Mouse (Mus musculus): ENCODE data around the gene Lactbl1. TPM values are rescaled to one million over a fixed set of nuclear protein-coding genes. Genes with fewer than 3 reads are reported as not detected.

The Lactbl1 gene
- total RNA-seq, 1 experiment from 2014 or later: not detected

GRCm38 (mm10) chr4:136667757-136668156 is 45.3 kb downstream of the Lactbl1 start:
- ATAC-seq (replicated peaks; ENCODE audit: insufficient number of reproducible peaks, low FRiP score, low TSS enrichment, poor library complexity, severe bottlenecking): no peak

- no peak for ATAC-seq (replicated peaks; ENCODE audit: insufficient number of reproducible peaks, low FRiP score, low TSS enrichment, poor library complexity, severe bottlenecking)
These were observed 50.1 kb downstream of the Lactbl1 start for GRCm38 (mm10) chr4:136672335-136673090.

- ATAC-seq (replicated peaks; ENCODE audit: insufficient number of reproducible peaks, low FRiP score, low TSS enrichment, poor library complexity, severe bottlenecking): no peak
These were observed 53.0 kb downstream of the Lactbl1 start for GRCm38 (mm10) chr4:136675439-136675838.

- peak; percentile 82 for ATAC-seq (replicated peaks; ENCODE audit: insufficient number of reproducible peaks, low FRiP score, low TSS enrichment, poor library complexity, severe bottlenecking)
These were observed 56.1 kb downstream of the Lactbl1 start for GRCm38 (mm10) chr4:136678480-136678879.

- ATAC-seq (replicated peaks; ENCODE audit: insufficient number of reproducible peaks, low FRiP score, low TSS enrichment, poor library complexity, severe bottlenecking): no peak
These were observed 56.8 kb downstream of the Lactbl1 start for GRCm38 (mm10) chr4:136679221-136679620.

GRCm38 (mm10) chr4:136680641-136681040 is 58.2 kb downstream of the Lactbl1 start:
- no peak for ATAC-seq (replicated peaks; ENCODE audit: insufficient number of reproducible peaks, low FRiP score, low TSS enrichment, poor library complexity, severe bottlenecking)

GRCm38 (mm10) chr4:136684485-136684884 is 62.1 kb downstream of the Lactbl1 start:
- no peak for ATAC-seq (replicated peaks; ENCODE audit: insufficient number of reproducible peaks, low FRiP score, low TSS enrichment, poor library complexity, severe bottlenecking)

- ATAC-seq (replicated peaks; ENCODE audit: insufficient number of reproducible peaks, low FRiP score, low TSS enrichment, poor library complexity, severe bottlenecking): no peak
These were observed 63.0 kb downstream of the Lactbl1 start for GRCm38 (mm10) chr4:136685431-136685869.

- no peak for ATAC-seq (replicated peaks; ENCODE audit: insufficient number of reproducible peaks, low FRiP score, low TSS enrichment, poor library complexity, severe bottlenecking)
These were observed 65.7 kb downstream of the Lactbl1 start for GRCm38 (mm10) chr4:136688113-136688512.

Other genes starting within 250 kb of the Lactbl1 start
- not detected in 3 replicates for gene Htr1d, start 199.1 kb upstream of the Lactbl1 start, total RNA-seq (2017)
- gene 6030445D17Rik, start 160.4 kb upstream of the Lactbl1 start, total RNA-seq (2017): not detected in 3 replicates
- gene Luzp1, start 152.9 kb upstream of the Lactbl1 start, total RNA-seq (2017): 9.5 to 22.4 TPM (median 11.4 TPM) in 3 replicates
- 52.2 to 70.8 TPM (median 69.8 TPM) in 3 replicates for gene Kdm1a, start 19.9 kb upstream of the Lactbl1 start, total RNA-seq (2017)
- gene Tex46, start 12.2 kb upstream of the Lactbl1 start, total RNA-seq (2017): not detected in 3 replicates
- 0.10 TPM in 1 of 3 replicates, not detected in the others for gene Ephb2, start 213.4 kb downstream of the Lactbl1 start, total RNA-seq (2017)